In genomic region chr11:102089088-102089808, GRCm38 (mm10) we compare ENCODE assay signal across 8 mouse cellular contexts. TPM values are rescaled to one million over a fixed set of nuclear protein-coding genes. Genes with fewer than 3 reads are reported as not detected.
DNase-seq lines count a peak whose midpoint lies in the region; ATAC-seq and TF ChIP-seq lines count a peak whose summit lies in the region.

No protein-coding gene starts in this region.

- WGBS in cerebellum, adult 2 months, result under 1% methylated on average over 20 of the region's 20 CpGs
- under 1% methylated on average over 20 of the region's 20 CpGs for WGBS in forebrain, embryonic 16.5 days
- WGBS in hindbrain, embryonic 13.5 days, result under 1% methylated on average over 20 of the region's 20 CpGs

- peak; percentile 59 for DNase-seq in cerebellum, adult 11 months
- peak; percentile 70 to 71 for DNase-seq in cerebellum, adult 2 months
- peak; percentile 63 to 71 for DNase-seq in left cerebral cortex, adult 2 months (ENCODE audit: extremely low spot score in 1 of 2, low spot score in 2 of 2)
- DNase-seq in lung, postnatal 4 days, result peak; percentile 65 to 66
- peak; percentile 74 for DNase-seq in right cerebral cortex, postnatal 14 days

- peak overlapping the region; percentile 92 for H3K4me3 ChIP-seq in cerebellum, adult 2 months (replicated peaks; ENCODE audit: insufficient read depth, low read depth, low read length)
- peak overlapping the region; percentile 58 for H3K4me3 ChIP-seq in forebrain, embryonic 16.5 days (replicated peaks; ENCODE audit: low read length)
- H3K4me3 ChIP-seq in hindbrain, embryonic 13.5 days, result peak overlapping the region; percentile 72
- H3K4me3 ChIP-seq in left cerebral cortex, adult 2 months, result peak overlapping the region; percentile 67

- ATAC-seq in cerebellum, adult (ENCODE audit: insufficient number of reproducible peaks, low FRiP score, low TSS enrichment), result no peak
- peak; percentile 57 for ATAC-seq in forebrain, embryonic 16.5 days
- ATAC-seq in hindbrain, embryonic 13.5 days (ENCODE audit: low FRiP score), result peak; percentile 29; the same call in 1 of the 2 replicates

- intact Hi-C loops in left cerebral cortex, adult 2 months (cut with DNase I), result loop anchor here (2.0 kb wide), 1 partner anchor 104 kb away; the partner anchor contains the start of gene Cfap97d1

- peak; percentile 53; the same call in 1 of the 2 replicates for TF ChIP-seq CTCF in cerebellum, adult 2 months (IDR thresholded peaks at IDR 0.05; ENCODE audit: borderline replicate concordance, insufficient read depth, low read depth, low read length)
- TF ChIP-seq CTCF in left cerebral cortex, adult 2 months (IDR thresholded peaks at IDR 0.05), result peak; percentile 78

- H3K9me3 ChIP-seq in forebrain, embryonic 16.5 days (ENCODE audit: control insufficient read depth, low read length), result no peaks in the 10 kb centered on the region
- H3K9me3 ChIP-seq in hindbrain, embryonic 13.5 days, result no peaks in the 10 kb centered on the region

- H3K27me3 ChIP-seq in cerebellum, adult 2 months (ENCODE audit: control insufficient read depth, insufficient read depth, low read length), result no peaks in the 10 kb centered on the region
- no peaks in the 10 kb centered on the region for H3K27me3 ChIP-seq in forebrain, embryonic 16.5 days (replicated peaks; ENCODE audit: control insufficient read depth, insufficient read depth, low read length)
- 0 out of 2 replicates have a peak, but pooled peaks cover 3% of the 10 kb centered on the region for H3K27me3 ChIP-seq in hindbrain, embryonic 13.5 days

- H3K9ac ChIP-seq in forebrain, embryonic 16.5 days (replicated peaks; ENCODE audit: low read depth, low read length), result peak overlapping the region; percentile 73
- peak overlapping the region; percentile 82 for H3K9ac ChIP-seq in hindbrain, embryonic 13.5 days

- H3K4me2 ChIP-seq in forebrain, embryonic 16.5 days (ENCODE audit: low read length), result peak overlapping the region; percentile 86
- peak overlapping the region; percentile 81 for H3K4me2 ChIP-seq in hindbrain, embryonic 13.5 days

- H3K36me3 ChIP-seq in forebrain, embryonic 16.5 days (ENCODE audit: control insufficient read depth, insufficient read depth), result peaks cover 2% of the 10 kb centered on the region; the same call in 1 of the 2 replicates
- H3K36me3 ChIP-seq in hindbrain, embryonic 13.5 days, result peaks cover 8% of the 10 kb centered on the region

- TF ChIP-seq POLR2A in cerebellum, adult 2 months (IDR thresholded peaks at IDR 0.05; ENCODE audit: borderline replicate concordance, insufficient read depth, low read length), result 0 out of 2 replicates have a peak, but pooled peaks have one; percentile 13

- H3K27ac ChIP-seq in cerebellum, adult 2 months (ENCODE audit: insufficient read depth, low read length), result no peak overlapping the region
- peak overlapping the region; percentile 98 for H3K27ac ChIP-seq in forebrain, embryonic 16.5 days (ENCODE audit: low read length)
- peak overlapping the region; percentile 98 for H3K27ac ChIP-seq in hindbrain, embryonic 13.5 days
- H3K27ac ChIP-seq in left cerebral cortex, adult 2 months, result peak overlapping the region; percentile 99

- H3K4me1 ChIP-seq in cerebellum, adult 2 months (ENCODE audit: control insufficient read depth, insufficient read depth, low read length), result no peaks in the 10 kb centered on the region
- H3K4me1 ChIP-seq in forebrain, embryonic 16.5 days (replicated peaks; ENCODE audit: control insufficient read depth, insufficient read depth, low read length), result peaks cover 25% of the 10 kb centered on the region
- peaks cover 27% of the 10 kb centered on the region for H3K4me1 ChIP-seq in hindbrain, embryonic 13.5 days (replicated peaks)

RNA-seq across cellular contexts. Expression of gene Mpp2, which starts 0.9 kb away (rescaled TPM):
- 50.3 and 55.3 TPM in 2 replicates for polyA plus RNA-seq in cerebellum, adult 2 months (2012; rRNA removed)
- polyA plus RNA-seq in forebrain, embryonic 16.5 days (2015; fragmentation: Nextera tagmentation; extraction: Ambion mirVana), result 21.0 and 24.1 TPM in 2 replicates
- 24.1 and 24.9 TPM in 2 replicates for polyA plus RNA-seq in hindbrain, embryonic 13.5 days (2015; fragmentation: Nextera tagmentation; extraction: Ambion mirVana)
- total RNA-seq in left cerebral cortex, adult 2 months (2021), result 100 to 1,000 TPM; 146 to 157 TPM

RNA-seq across cellular contexts. Expression of gene Ppy, which starts 11.9 kb away (rescaled TPM):
- not detected in 2 replicates for polyA plus RNA-seq in cerebellum, adult 2 months (2012; rRNA removed)
- polyA plus RNA-seq in forebrain, embryonic 16.5 days (2015; fragmentation: Nextera tagmentation; extraction: Ambion mirVana), result not detected in 2 replicates
- not detected in 2 replicates for polyA plus RNA-seq in hindbrain, embryonic 13.5 days (2015; fragmentation: Nextera tagmentation; extraction: Ambion mirVana)
- not detected for total RNA-seq in left cerebral cortex, adult 2 months (2021)

RNA-seq across cellular contexts. Expression of gene Pyy, which starts 18.4 kb away (rescaled TPM):
- polyA plus RNA-seq in cerebellum, adult 2 months (2012; rRNA removed), result 7.1 and 7.4 TPM in 2 replicates
- polyA plus RNA-seq in forebrain, embryonic 16.5 days (2015; fragmentation: Nextera tagmentation; extraction: Ambion mirVana), result not detected in 2 replicates
- polyA plus RNA-seq in hindbrain, embryonic 13.5 days (2015; fragmentation: Nextera tagmentation; extraction: Ambion mirVana), result 3.3 and 7.5 TPM in 2 replicates
- not detected for total RNA-seq in left cerebral cortex, adult 2 months (2021)

RNA-seq across cellular contexts. Expression of gene Cd300lg, which starts 47.9 kb away (rescaled TPM):
- polyA plus RNA-seq in cerebellum, adult 2 months (2012; rRNA removed), result 0.38 and 0.63 TPM in 2 replicates
- 0.26 and 0.46 TPM in 2 replicates for polyA plus RNA-seq in forebrain, embryonic 16.5 days (2015; fragmentation: Nextera tagmentation; extraction: Ambion mirVana)
- polyA plus RNA-seq in hindbrain, embryonic 13.5 days (2015; fragmentation: Nextera tagmentation; extraction: Ambion mirVana), result 0.38 and 0.53 TPM in 2 replicates
- total RNA-seq in left cerebral cortex, adult 2 months (2021), result not detected

RNA-seq across cellular contexts. Expression of gene Nags, which starts 56.1 kb away (rescaled TPM):
- polyA plus RNA-seq in cerebellum, adult 2 months (2012; rRNA removed), result not detected in 2 replicates
- not detected in 2 replicates for polyA plus RNA-seq in forebrain, embryonic 16.5 days (2015; fragmentation: Nextera tagmentation; extraction: Ambion mirVana)
- polyA plus RNA-seq in hindbrain, embryonic 13.5 days (2015; fragmentation: Nextera tagmentation; extraction: Ambion mirVana), result not detected in 2 replicates
- under 1 TPM in 1 of 2 experiments, not detected in 1; 0.11 TPM for total RNA-seq in left cerebral cortex, adult 2 months (2021)
